Mouse (Mus musculus): ENCODE data around the gene Dnajc8. TPM values are rescaled to one million over a fixed set of nuclear protein-coding genes. Genes with fewer than 3 reads are reported as not detected.

The Dnajc8 gene
- polyA plus RNA-seq, 1 experiment from 2014 or later: 171 TPM

- H3K27ac ChIP-seq (ENCODE audit: low read length): no peak overlapping the region
- no peak for ATAC-seq (ENCODE audit: low read depth)
- H3K36me3 ChIP-seq (ENCODE audit: control insufficient read depth, insufficient read depth, low read length): peaks cover 7% of the 10 kb centered on the region
- no peak overlapping the region for H3K4me2 ChIP-seq (ENCODE audit: low read depth, low read length)
- no peaks in the 10 kb centered on the region for H3K27me3 ChIP-seq (ENCODE audit: control insufficient read depth, insufficient read depth, low read depth, low read length)
- H3K4me1 ChIP-seq (replicated peaks; ENCODE audit: control insufficient read depth, insufficient read depth, low read length): no peaks in the 10 kb centered on the region; the same call in 1 of the 2 replicates
- H3K9me3 ChIP-seq (ENCODE audit: control insufficient read depth, low read length): no peaks in the 10 kb centered on the region
- 93% methylated on average over 6 of the region's 6 CpGs for WGBS
- no peak overlapping the region for H3K9ac ChIP-seq (ENCODE audit: low read length)
- no peak overlapping the region for H3K4me3 ChIP-seq (ENCODE audit: low read length)
These were observed 33.7 kb upstream of the Dnajc8 start for GRCm38 (mm10) chr4:132501639-132502038.

GRCm38 (mm10) chr4:132503344-132503743, 32.0 kb upstream of the Dnajc8 start:
- no peak overlapping the region for H3K4me2 ChIP-seq (ENCODE audit: low read depth, low read length)
- no peak overlapping the region for H3K27ac ChIP-seq (ENCODE audit: low read length)
- H3K4me1 ChIP-seq (replicated peaks; ENCODE audit: control insufficient read depth, insufficient read depth, low read length): peaks cover 7% of the 10 kb centered on the region
- no peaks in the 10 kb centered on the region for H3K27me3 ChIP-seq (ENCODE audit: control insufficient read depth, insufficient read depth, low read depth, low read length)
- no peaks in the 10 kb centered on the region for H3K9me3 ChIP-seq (ENCODE audit: control insufficient read depth, low read length)
- H3K9ac ChIP-seq (ENCODE audit: low read length): no peak overlapping the region
- no peak overlapping the region for H3K4me3 ChIP-seq (ENCODE audit: low read length)
- ATAC-seq (ENCODE audit: low read depth): no peak
- no peaks in the 10 kb centered on the region for H3K36me3 ChIP-seq (ENCODE audit: control insufficient read depth, insufficient read depth, low read length)
- WGBS: 70% methylated on average over 11 of the region's 11 CpGs

GRCm38 (mm10) chr4:132505034-132505738, 30.2 kb upstream of the Dnajc8 start:
- Histone ChIP-seq H3K4me2 (ENCODE audit: low read depth, low read length) (no peak overlapping the region), H3K27ac (ENCODE audit: low read length) (no peak overlapping the region), H3K36me3 (ENCODE audit: control insufficient read depth, insufficient read depth, low read length) (no peaks in the 10 kb centered on the region), H3K4me3 (ENCODE audit: low read length) (no peak overlapping the region), H3K9me3 (ENCODE audit: control insufficient read depth, low read length) (no peaks in the 10 kb centered on the region), H3K9ac (ENCODE audit: low read length) (no peak overlapping the region; the same call in 1 of the 2 replicates), H3K27me3 (ENCODE audit: control insufficient read depth, insufficient read depth, low read depth, low read length) (no peaks in the 10 kb centered on the region), H3K4me1 (replicated peaks; ENCODE audit: control insufficient read depth, insufficient read depth, low read length) (peaks cover 15% of the 10 kb centered on the region)
- WGBS: 63% methylated on average over 6 of the region's 6 CpGs
- no peak for ATAC-seq (ENCODE audit: low read depth)

GRCm38 (mm10) chr4:132505800-132506199, 29.6 kb upstream of the Dnajc8 start:
- no peak overlapping the region for H3K27ac ChIP-seq (ENCODE audit: low read length)
- H3K9ac ChIP-seq (ENCODE audit: low read length): no peak overlapping the region
- no peak overlapping the region for H3K4me2 ChIP-seq (ENCODE audit: low read depth, low read length)
- no peaks in the 10 kb centered on the region for H3K9me3 ChIP-seq (ENCODE audit: control insufficient read depth, low read length)
- ATAC-seq (ENCODE audit: low read depth): no peak
- peaks cover 15% of the 10 kb centered on the region for H3K4me1 ChIP-seq (replicated peaks; ENCODE audit: control insufficient read depth, insufficient read depth, low read length)
- no peaks in the 10 kb centered on the region for H3K36me3 ChIP-seq (ENCODE audit: control insufficient read depth, insufficient read depth, low read length)
- no peaks in the 10 kb centered on the region for H3K27me3 ChIP-seq (ENCODE audit: control insufficient read depth, insufficient read depth, low read depth, low read length)
- H3K4me3 ChIP-seq (ENCODE audit: low read length): no peak overlapping the region
- 68% methylated on average over 10 of the region's 10 CpGs for WGBS

GRCm38 (mm10) chr4:132506250-132506649, 29.1 kb upstream of the Dnajc8 start:
- Histone ChIP-seq H3K9ac (ENCODE audit: low read length) (no peak overlapping the region), H3K4me3 (ENCODE audit: low read length) (no peak overlapping the region), H3K9me3 (ENCODE audit: control insufficient read depth, low read length) (no peaks in the 10 kb centered on the region), H3K27me3 (ENCODE audit: control insufficient read depth, insufficient read depth, low read depth, low read length) (no peaks in the 10 kb centered on the region), H3K4me2 (ENCODE audit: low read depth, low read length) (no peak overlapping the region), H3K4me1 (replicated peaks; ENCODE audit: control insufficient read depth, insufficient read depth, low read length) (peaks cover 15% of the 10 kb centered on the region), H3K36me3 (ENCODE audit: control insufficient read depth, insufficient read depth, low read length) (no peaks in the 10 kb centered on the region), H3K27ac (ENCODE audit: low read length) (no peak overlapping the region)
- ATAC-seq (ENCODE audit: low read depth): no peak
- 86% methylated on average over 6 of the region's 6 CpGs for whole genome bisulfite sequencing

GRCm38 (mm10) chr4:132507210-132507609, 28.1 kb upstream of the Dnajc8 start:
- WGBS: 34% methylated on average over 2 of the region's 2 CpGs
- Histone ChIP-seq H3K27ac (ENCODE audit: low read length) (peak overlapping the region; percentile 50), H3K4me2 (ENCODE audit: low read depth, low read length) (0 out of 2 replicates have a peak overlapping the region, but pooled peaks have one; percentile 13)

GRCm38 (mm10) chr4:132509621-132510296, 25.6 kb upstream of the Dnajc8 start:
- ATAC-seq (ENCODE audit: low read depth): peak; percentile 81
- no peaks in the 10 kb centered on the region for H3K36me3 ChIP-seq (ENCODE audit: control insufficient read depth, insufficient read depth, low read length)
- peaks cover 27% of the 10 kb centered on the region for H3K4me1 ChIP-seq (replicated peaks; ENCODE audit: control insufficient read depth, insufficient read depth, low read length)
- H3K4me3 ChIP-seq (ENCODE audit: low read length): peak overlapping the region; percentile 87
- peak overlapping the region; percentile 76 for H3K4me2 ChIP-seq (ENCODE audit: low read depth, low read length)
- peak overlapping the region; percentile 74 for H3K9ac ChIP-seq (ENCODE audit: low read length)
- WGBS: under 1% methylated on average over 52 of the region's 52 CpGs
- H3K9me3 ChIP-seq (ENCODE audit: control insufficient read depth, low read length): no peaks in the 10 kb centered on the region
- peak overlapping the region; percentile 79 for H3K27ac ChIP-seq (ENCODE audit: low read length)
- no peaks in the 10 kb centered on the region for H3K27me3 ChIP-seq (ENCODE audit: control insufficient read depth, insufficient read depth, low read depth, low read length)

More at GRCm38 (mm10) chr4:132507210-132507609, 28.1 kb upstream of the Dnajc8 start:
- Histone ChIP-seq H3K36me3 (ENCODE audit: control insufficient read depth, insufficient read depth, low read length) (no peaks in the 10 kb centered on the region), H3K4me1 (replicated peaks; ENCODE audit: control insufficient read depth, insufficient read depth, low read length) (peaks cover 15% of the 10 kb centered on the region), H3K9ac (ENCODE audit: low read length) (peak overlapping the region; percentile 45), H3K27me3 (ENCODE audit: control insufficient read depth, insufficient read depth, low read depth, low read length) (no peaks in the 10 kb centered on the region), H3K9me3 (ENCODE audit: control insufficient read depth, low read length) (no peaks in the 10 kb centered on the region), H3K4me3 (ENCODE audit: low read length) (no peak overlapping the region)
- ATAC-seq (ENCODE audit: low read depth): no peak

GRCm38 (mm10) chr4:132510352-132510798, 25.0 kb upstream of the Dnajc8 start, which contains the start of gene Sesn2:
Gene Sesn2 (minus strand): TSS chr4:132510501.
- Histone ChIP-seq H3K27me3 (ENCODE audit: control insufficient read depth, insufficient read depth, low read depth, low read length) (no peaks in the 10 kb centered on the region), H3K9ac (ENCODE audit: low read length) (peak within 1 kb of the TSS; percentile 74), H3K4me3 (ENCODE audit: low read length) (peak within 1 kb of the TSS; percentile 87), H3K27ac (ENCODE audit: low read length) (peak within 1 kb of the TSS; percentile 79), H3K9me3 (ENCODE audit: control insufficient read depth, low read length) (no peaks in the 10 kb centered on the region), H3K4me1 (replicated peaks; ENCODE audit: control insufficient read depth, insufficient read depth, low read length) (peaks cover 27% of the 10 kb centered on the region), H3K36me3 (ENCODE audit: control insufficient read depth, insufficient read depth, low read length) (no peaks in the 10 kb centered on the region), H3K4me2 (ENCODE audit: low read depth, low read length) (peak within 1 kb of the TSS; percentile 76)
- ATAC-seq (ENCODE audit: low read depth): peak; percentile 93
- under 1% methylated on average over 32 of the region's 32 CpGs for WGBS

- H3K9ac ChIP-seq (ENCODE audit: low read length): no peak overlapping the region
- no peaks in the 10 kb centered on the region for H3K27me3 ChIP-seq (ENCODE audit: control insufficient read depth, insufficient read depth, low read depth, low read length)
- H3K36me3 ChIP-seq (ENCODE audit: control insufficient read depth, insufficient read depth, low read length): no peaks in the 10 kb centered on the region
- no peak for ATAC-seq (ENCODE audit: low read depth)
- no peak overlapping the region for H3K27ac ChIP-seq (ENCODE audit: low read length)
- H3K9me3 ChIP-seq (ENCODE audit: control insufficient read depth, low read length): no peaks in the 10 kb centered on the region
- H3K4me2 ChIP-seq (ENCODE audit: low read depth, low read length): no peak overlapping the region
- H3K4me1 ChIP-seq (replicated peaks; ENCODE audit: control insufficient read depth, insufficient read depth, low read length): peaks cover 26% of the 10 kb centered on the region
- WGBS: 61% methylated on average over 3 of the region's 3 CpGs
- no peak overlapping the region for H3K4me3 ChIP-seq (ENCODE audit: low read length)
These were observed 23.3 kb upstream of the Dnajc8 start for GRCm38 (mm10) chr4:132512080-132512479.
